Mouse (Mus musculus): Measurements from ENCODE around the gene Stom. TPM values are rescaled to one million over a fixed set of nuclear protein-coding genes. Genes with fewer than 3 reads are reported as not detected.

The Stom gene
- 350 and 351 TPM in 2 replicates for polyA plus RNA-seq (2012; ENCODE audit: insufficient read depth, insufficient read length, missing spikeins)

- Histone ChIP-seq H3K27ac (ENCODE audit: insufficient read depth, low read depth, low read length) (peak within 1 kb of the TSS; percentile 89), H3K4me3 (ENCODE audit: insufficient read depth, low read length) (peak within 1 kb of the TSS; percentile 77), H3K4me1 (ENCODE audit: control insufficient read depth, insufficient read depth, low read length) (peaks cover 35% of the 10 kb centered on the region)
- TF ChIP-seq CTCF (IDR thresholded peaks at IDR 0.05; ENCODE audit: low read depth, low read length) (peak; percentile 3; the same call in 1 of the 2 replicates), POLR2A (IDR thresholded peaks at IDR 0.05; ENCODE audit: borderline replicate concordance, low read depth, low read length) (peak; percentile 68; the same call in 1 of the 2 replicates)
These were observed at the start of gene Stom for GRCm38 (mm10) chr2:35336388-35337280. Gene Stom (minus strand): TSS chr2:35336976.

DNA sequence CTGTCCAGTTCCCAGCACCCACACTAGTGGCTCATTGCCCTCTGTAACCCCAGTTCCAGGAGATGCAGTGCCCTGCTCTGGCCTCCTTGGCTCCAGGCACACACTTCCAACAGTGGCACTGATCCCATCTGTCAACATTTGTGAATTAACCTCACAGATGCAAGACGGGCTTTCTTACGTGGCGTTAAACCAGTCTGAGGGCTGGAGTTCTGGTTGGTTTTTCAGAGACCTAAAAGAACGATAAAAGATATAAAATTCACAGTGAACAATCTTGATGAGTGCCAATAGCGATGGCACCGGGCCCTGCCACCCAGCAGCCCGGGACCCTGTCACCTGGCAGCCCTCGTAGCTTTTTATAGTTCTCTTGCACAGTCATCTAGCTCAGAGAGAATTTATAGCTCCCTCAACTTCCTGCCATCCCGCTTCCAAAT, 48.7 kb upstream of the Stom start:
- Histone ChIP-seq H3K4me3 (ENCODE audit: insufficient read depth, low read length) (no peak overlapping the region), H3K4me1 (ENCODE audit: control insufficient read depth, insufficient read depth, low read length) (no peaks in the 10 kb centered on the region), H3K27ac (ENCODE audit: insufficient read depth, low read depth, low read length) (no peak overlapping the region)
- TF ChIP-seq CTCF (IDR thresholded peaks at IDR 0.05; ENCODE audit: low read depth, low read length), result no peak
- TF ChIP-seq POLR2A (IDR thresholded peaks at IDR 0.05; ENCODE audit: borderline replicate concordance, low read depth, low read length), result no peak

DNA sequence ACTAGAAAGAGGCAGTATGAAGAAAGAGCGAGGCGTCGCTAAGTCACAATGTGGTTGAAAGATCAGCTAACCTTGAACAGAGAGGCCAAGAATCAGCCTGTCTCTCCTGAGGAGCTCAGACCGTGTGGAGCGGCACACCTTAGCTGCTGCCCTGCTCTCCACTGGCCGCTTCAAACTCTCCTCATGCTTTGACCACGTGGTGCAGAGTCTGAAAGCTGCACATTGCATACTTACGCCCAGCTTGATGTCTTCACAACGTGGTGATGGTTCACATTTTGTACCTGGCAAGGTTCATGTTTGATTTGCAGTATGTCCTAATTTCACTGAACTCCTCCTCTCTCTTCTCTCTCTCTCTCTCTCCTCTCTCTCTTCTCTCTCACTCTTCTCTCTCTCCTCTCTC, 42.5 kb upstream of the Stom start:
- H3K4me3 ChIP-seq (ENCODE audit: insufficient read depth, low read length), result no peak overlapping the region
- no peak for TF ChIP-seq CTCF (IDR thresholded peaks at IDR 0.05; ENCODE audit: low read depth, low read length)
- TF ChIP-seq POLR2A (IDR thresholded peaks at IDR 0.05; ENCODE audit: borderline replicate concordance, low read depth, low read length), result no peak
- no peaks in the 10 kb centered on the region for H3K4me1 ChIP-seq (ENCODE audit: control insufficient read depth, insufficient read depth, low read length)
- no peak overlapping the region for H3K27ac ChIP-seq (ENCODE audit: insufficient read depth, low read depth, low read length)

DNA sequence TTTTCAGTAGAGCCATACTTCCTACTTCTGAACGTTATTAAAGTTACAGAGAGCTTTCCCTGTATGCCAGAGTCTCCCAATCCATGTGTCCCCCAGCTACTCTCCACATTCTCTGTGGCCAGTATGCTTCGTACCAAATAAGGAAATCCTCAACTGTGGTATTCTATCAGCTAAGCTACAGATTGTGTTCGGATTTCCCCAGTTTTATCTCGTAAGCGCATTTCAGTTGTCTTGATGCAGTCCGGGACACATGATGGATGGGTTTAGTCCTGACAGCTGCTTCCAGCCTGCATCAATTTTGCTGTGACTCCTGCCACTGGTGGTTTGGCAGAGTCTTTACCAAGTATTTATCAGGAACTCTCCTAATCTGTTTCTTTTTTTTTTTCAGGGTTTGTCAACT, 40.8 kb upstream of the Stom start:
- H3K4me1 ChIP-seq (ENCODE audit: control insufficient read depth, insufficient read depth, low read length), result no peaks in the 10 kb centered on the region
- TF ChIP-seq POLR2A (IDR thresholded peaks at IDR 0.05; ENCODE audit: borderline replicate concordance, low read depth, low read length), result no peak
- no peak for TF ChIP-seq CTCF (IDR thresholded peaks at IDR 0.05; ENCODE audit: low read depth, low read length)
- H3K27ac ChIP-seq (ENCODE audit: insufficient read depth, low read depth, low read length), result no peak overlapping the region
- H3K4me3 ChIP-seq (ENCODE audit: insufficient read depth, low read length), result no peak overlapping the region

- Histone ChIP-seq H3K4me3 (ENCODE audit: insufficient read depth, low read length) (no peak overlapping the region), H3K4me1 (ENCODE audit: control insufficient read depth, insufficient read depth, low read length) (no peaks in the 10 kb centered on the region)
- TF ChIP-seq CTCF (IDR thresholded peaks at IDR 0.05; ENCODE audit: low read depth, low read length) (peak; percentile 56), POLR2A (IDR thresholded peaks at IDR 0.05; ENCODE audit: borderline replicate concordance, low read depth, low read length) (no peak)
These were observed 36.2 kb upstream of the Stom start for GRCm38 (mm10) chr2:35373003-35373402.

GRCm38 (mm10) chr2:35370686-35371085, 33.9 kb upstream of the Stom start:
- Histone ChIP-seq H3K27ac (ENCODE audit: insufficient read depth, low read depth, low read length) (no peak overlapping the region), H3K4me1 (ENCODE audit: control insufficient read depth, insufficient read depth, low read length) (no peaks in the 10 kb centered on the region; the same call in 1 of the 2 replicates), H3K4me3 (ENCODE audit: insufficient read depth, low read length) (no peak overlapping the region)
- TF ChIP-seq POLR2A (IDR thresholded peaks at IDR 0.05; ENCODE audit: borderline replicate concordance, low read depth, low read length) (no peak), CTCF (IDR thresholded peaks at IDR 0.05; ENCODE audit: low read depth, low read length) (no peak)

More at GRCm38 (mm10) chr2:35373003-35373402, 36.2 kb upstream of the Stom start:
- no peak overlapping the region for H3K27ac ChIP-seq (ENCODE audit: insufficient read depth, low read depth, low read length)

- TF ChIP-seq CTCF (IDR thresholded peaks at IDR 0.05; ENCODE audit: low read depth, low read length) (no peak), POLR2A (IDR thresholded peaks at IDR 0.05; ENCODE audit: borderline replicate concordance, low read depth, low read length) (no peak)
- Histone ChIP-seq H3K4me1 (ENCODE audit: control insufficient read depth, insufficient read depth, low read length) (peaks cover 2% of the 10 kb centered on the region; the same call in 1 of the 2 replicates), H3K4me3 (ENCODE audit: insufficient read depth, low read length) (no peak within 1 kb of the TSS), H3K27ac (ENCODE audit: insufficient read depth, low read depth, low read length) (no peak within 1 kb of the TSS)
These were observed 30.9 kb upstream of the Stom start, which contains the start of gene 4930568D16Rik for GRCm38 (mm10) chr2:35367629-35368028. Gene 4930568D16Rik (minus strand): TSS chr2:35367729.

DNA sequence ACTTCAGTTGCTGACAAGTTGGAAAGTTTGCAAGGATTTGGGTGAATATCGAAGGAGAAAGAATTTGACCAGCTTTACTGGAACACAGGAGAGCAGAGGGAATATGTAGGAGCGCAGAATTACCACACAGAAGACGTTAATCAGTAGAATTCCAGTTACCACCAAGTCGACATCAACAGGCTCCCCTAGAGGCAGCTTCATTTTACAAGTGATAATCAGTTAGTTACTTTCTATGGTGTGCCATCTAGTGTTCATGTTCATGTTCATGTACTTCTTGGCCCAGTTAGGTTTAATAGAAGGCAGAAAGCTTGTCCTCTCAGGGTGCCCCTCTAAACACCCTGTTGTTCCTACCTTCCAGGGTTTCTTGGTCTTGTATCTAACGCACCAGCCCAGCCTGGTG, 12.4 kb upstream of the Stom start:
- Histone ChIP-seq H3K4me1 (ENCODE audit: control insufficient read depth, insufficient read depth, low read length) (peaks cover 17% of the 10 kb centered on the region), H3K27ac (ENCODE audit: insufficient read depth, low read depth, low read length) (no peak overlapping the region), H3K4me3 (ENCODE audit: insufficient read depth, low read length) (no peak overlapping the region)
- TF ChIP-seq POLR2A (IDR thresholded peaks at IDR 0.05; ENCODE audit: borderline replicate concordance, low read depth, low read length) (no peak), CTCF (IDR thresholded peaks at IDR 0.05; ENCODE audit: low read depth, low read length) (no peak)

DNA sequence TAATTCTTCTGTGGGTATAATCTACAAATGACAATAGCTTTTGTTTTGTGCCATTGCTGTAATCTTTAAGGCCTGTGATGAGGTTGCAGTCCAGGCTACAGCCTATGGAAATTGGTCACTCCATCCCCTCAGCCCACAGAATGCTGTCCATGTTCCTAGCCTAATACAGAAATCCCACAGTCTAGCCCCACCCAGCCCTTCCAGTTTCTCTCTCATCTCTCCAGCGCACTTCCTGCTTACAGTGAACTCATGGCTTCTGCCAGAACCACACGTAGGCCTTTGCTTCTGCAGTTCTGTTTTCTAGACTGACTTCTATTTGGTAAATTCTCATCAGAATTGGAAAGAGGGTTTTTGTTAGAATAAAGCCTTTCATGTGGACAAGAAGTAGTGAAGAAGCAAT, 9.2 kb upstream of the Stom start:
- Histone ChIP-seq H3K4me1 (ENCODE audit: control insufficient read depth, insufficient read depth, low read length) (peaks cover 29% of the 10 kb centered on the region), H3K27ac (ENCODE audit: insufficient read depth, low read depth, low read length) (peak overlapping the region; percentile 29), H3K4me3 (ENCODE audit: insufficient read depth, low read length) (no peak overlapping the region)
- no peak for TF ChIP-seq POLR2A (IDR thresholded peaks at IDR 0.05; ENCODE audit: borderline replicate concordance, low read depth, low read length)
- TF ChIP-seq CTCF (IDR thresholded peaks at IDR 0.05; ENCODE audit: low read depth, low read length), result no peak

DNA sequence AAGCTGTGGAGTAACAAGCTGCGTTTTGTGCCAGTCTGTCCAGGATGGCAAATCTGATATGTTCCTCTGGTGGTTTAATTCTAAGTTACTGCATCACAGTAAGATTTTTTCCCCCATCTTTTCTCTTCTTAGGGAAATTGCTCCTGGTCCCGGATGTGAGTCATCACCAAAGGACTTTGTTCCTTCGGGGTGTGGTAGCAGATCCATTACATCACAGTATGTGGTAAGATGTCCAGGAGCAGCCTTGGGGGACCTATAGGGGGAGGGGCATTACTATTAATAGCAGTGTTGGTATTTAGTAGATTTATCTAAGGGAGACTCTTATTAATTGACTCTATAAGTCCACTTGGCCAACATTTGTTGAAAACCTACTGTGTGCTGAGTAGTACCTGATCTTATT, 5.8 kb upstream of the Stom start:
- Histone ChIP-seq H3K4me1 (ENCODE audit: control insufficient read depth, insufficient read depth, low read length) (peaks cover 40% of the 10 kb centered on the region), H3K27ac (ENCODE audit: insufficient read depth, low read depth, low read length) (peak overlapping the region; percentile 77)

More for the DNA sequence above, 5.8 kb upstream of the Stom start:
- TF ChIP-seq CTCF (IDR thresholded peaks at IDR 0.05; ENCODE audit: low read depth, low read length) (no peak), POLR2A (IDR thresholded peaks at IDR 0.05; ENCODE audit: borderline replicate concordance, low read depth, low read length) (no peak)
- H3K4me3 ChIP-seq (ENCODE audit: insufficient read depth, low read length), result no peak overlapping the region

Data from bone marrow macrophage, adult 2 months (primary cell).